Mouse (Mus musculus) CH12.LX (cell line): Measurements from ENCODE around the gene Zfp791.

Experiments used
- CTCF ChIP-seq, 2 experiments: IDR thresholded peaks in 1 of 2; conservative IDR thresholded peaks in 1 of 2; 2 replicates each; pipeline ENCODE4 v1.5.1; 2011 to 2012; ENCODE audit warnings: low read depth in 2 of 2, low read length in 2 of 2, improper control_type of control experiment in 1 of 2, inconsistent platforms in 1 of 2, mild to moderate bottlenecking in 1 of 2, moderate library complexity in 1 of 2
- NRF1 ChIP-seq: IDR thresholded peaks from 2 replicates; pipeline ENCODE4 v1.6.1; 2014; ENCODE audit warnings: low read depth, mild to moderate bottlenecking, inconsistent platforms, low read length, improper control_type of control experiment, moderate library complexity

DNA sequence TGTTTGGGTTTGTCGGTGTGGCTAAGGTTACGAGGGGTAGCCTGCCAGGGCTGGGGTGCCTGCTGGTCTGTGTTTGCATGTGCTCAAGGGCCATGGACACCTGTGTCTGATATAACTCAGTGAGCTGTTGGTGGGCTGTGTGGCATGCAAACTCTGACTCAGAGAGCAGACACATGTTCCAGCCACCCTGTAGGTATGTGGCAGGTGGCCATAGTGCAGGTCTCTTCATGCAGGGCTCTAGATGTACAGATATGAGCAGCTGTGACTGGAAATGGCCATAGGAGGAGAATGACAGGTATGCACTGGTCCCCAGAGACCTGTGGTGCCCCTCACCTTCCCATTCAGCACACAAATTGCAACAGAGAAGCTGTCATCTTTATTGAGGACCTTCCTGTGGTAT, 55.7 kb downstream of the Zfp791 start:
- TF ChIP-seq CTCF (conservative IDR thresholded peaks at IDR 0.05 in 1 of 2, IDR thresholded peaks at IDR 0.05 in 1 of 2; ENCODE audit: low read depth in 2 of 2, low read length in 2 of 2), result no peak
- TF ChIP-seq NRF1, result no peak
